Mouse (Mus musculus): ENCODE measurements at regions not wholly inside any gene's neighbourhood (a gene's known extent, or its start where the extent isn't known, plus 50 kb on each side); places are given as distances from the start of the nearest gene placed in this dataset.
A peak's percentile ranks its signal among the peaks of the same experiment; 100 is the strongest.

DNA sequence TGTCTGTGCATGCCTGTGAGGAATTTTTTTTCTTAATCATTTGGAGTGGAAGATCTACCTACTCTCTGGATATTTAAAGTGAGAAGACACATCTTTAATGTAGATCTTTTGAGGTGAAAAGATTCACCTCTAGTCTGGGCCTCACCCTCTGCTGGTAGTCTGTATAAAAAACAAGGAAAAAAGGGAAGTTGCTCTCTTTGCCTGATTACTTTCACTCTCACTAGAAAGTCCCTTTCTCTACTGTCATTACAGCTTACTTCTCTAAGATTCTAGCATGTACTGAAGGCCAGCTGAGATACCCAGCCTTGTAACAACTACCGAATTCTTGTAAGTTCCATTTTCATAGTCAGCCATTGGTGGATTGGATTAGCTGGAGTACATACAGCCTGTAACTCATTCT lies 3791.9 kb downstream of the 9330182O14Rik start:
- intact Hi-C loops (cut with DNase I) = no loop called here
- DNase-seq = no peak

DNA sequence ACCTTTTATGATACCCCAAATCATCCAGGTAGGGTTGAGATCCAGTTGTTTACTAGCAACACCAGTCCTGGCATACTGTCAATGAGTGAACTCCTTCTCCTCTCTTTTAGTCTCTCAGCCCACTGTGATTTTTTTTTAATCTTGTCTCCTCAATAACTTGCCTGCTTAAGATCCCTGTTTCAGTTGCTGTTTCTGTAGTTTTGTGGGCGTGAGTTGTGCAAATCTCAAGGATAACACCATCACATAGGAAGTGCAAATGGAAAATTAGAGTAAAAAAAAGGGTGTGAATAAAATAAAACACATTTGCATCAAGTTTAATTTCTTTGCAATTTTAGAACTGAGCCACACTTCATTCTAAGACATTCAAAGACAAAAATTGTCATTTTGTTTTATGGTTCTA lies 3799.4 kb downstream of the 9330182O14Rik start:
- no peak for DNase-seq
- intact Hi-C loops (cut with DNase I) = no loop called here

DNA sequence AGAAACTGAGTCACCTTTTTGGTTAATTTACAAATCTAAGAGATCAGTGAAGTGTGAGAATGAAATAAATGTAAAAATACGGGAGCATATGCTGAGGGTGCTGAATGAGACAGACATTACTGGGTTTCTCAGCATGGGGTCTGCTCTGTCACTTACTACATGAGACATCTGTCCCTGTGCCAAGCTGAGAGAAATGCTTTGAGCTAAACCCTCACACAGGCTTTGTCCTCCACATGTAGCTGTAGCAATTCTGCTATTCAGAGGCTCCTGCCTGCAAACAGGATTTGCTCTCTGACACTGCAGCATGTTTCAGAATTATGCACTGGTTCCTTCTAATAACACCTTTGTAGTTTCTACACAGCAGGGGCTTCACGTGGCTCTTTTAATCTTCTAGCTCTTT lies 3806.3 kb downstream of the 9330182O14Rik start:
- DNase-seq = no peak
- intact Hi-C loops (cut with DNase I) = no loop called here

DNA sequence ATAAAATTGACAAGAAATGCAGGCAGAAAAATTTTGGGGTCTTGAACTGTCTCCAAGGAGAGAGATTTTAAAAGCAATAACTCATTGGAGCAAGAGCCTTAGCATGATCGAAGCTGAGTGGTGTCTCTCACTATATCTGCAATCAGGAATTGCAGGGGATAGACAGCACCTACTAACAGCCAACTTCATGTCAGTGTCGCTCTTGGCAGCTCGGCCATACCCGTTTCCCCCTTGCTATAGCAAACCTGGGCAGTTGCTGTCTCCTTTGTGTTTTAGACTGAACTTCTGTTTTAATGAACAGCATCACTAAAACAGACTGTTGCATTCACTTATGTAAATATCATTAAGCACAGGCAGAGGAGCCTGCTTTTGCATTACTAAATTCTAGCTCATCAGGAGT lies 3806.7 kb downstream of the 9330182O14Rik start:
- intact Hi-C loops (cut with DNase I) = no loop called here

DNA sequence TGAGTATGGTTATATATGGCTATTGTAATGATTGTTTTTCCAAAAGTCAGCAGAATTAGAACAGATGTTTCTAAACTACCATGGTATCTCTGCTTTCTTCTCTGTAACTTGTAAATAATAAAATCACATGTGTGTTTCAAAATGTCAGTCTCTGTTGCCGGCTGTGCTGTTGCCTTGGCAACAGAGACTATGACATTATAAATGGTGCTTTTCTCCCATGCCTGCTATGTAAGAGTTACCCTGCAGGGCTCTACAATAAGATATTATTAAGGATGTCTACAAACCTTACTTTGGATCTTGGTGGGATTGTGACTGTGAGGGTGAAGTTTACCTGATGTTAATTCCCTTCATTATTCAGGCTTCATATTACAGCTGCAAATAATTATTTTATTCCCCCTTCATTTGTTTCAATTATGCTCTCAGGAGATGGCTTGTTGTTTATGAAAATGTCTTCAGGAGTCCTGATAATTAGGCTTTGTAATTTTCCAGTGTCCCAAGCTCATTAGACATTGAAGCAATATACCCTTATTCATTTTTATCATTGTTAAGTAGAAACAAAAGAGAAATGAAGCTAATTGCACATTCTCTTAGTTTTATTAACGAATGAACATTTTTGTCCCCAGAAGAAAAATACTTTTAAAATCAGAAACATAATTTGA lies 3808.0 kb downstream of the 9330182O14Rik start:
- intact Hi-C loops (cut with DNase I) = no loop called here
- no peak for DNase-seq

More for the DNA sequence above, 3806.7 kb downstream of the 9330182O14Rik start:
- no peak for DNase-seq

DNA sequence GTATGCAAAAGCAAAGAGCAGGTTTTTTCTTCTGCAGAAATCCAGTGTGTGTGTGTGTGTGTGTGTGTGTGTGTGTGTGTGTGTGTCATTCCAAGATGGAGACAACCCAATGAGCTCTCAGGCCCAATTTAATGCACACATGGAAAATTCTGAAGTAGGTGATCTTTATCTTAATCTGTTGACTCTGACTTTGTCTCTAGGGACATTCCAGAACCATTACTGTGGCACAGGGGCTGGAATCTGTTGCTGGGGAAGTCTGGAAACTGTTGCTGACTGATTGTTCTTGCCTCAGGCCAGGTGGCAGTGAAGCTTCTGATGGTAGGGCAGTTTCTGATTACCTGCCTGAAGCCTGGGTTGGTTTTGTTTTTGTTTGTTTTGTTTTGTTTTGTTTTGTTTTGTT lies 3850.8 kb downstream of the 9330182O14Rik start:
- DNase-seq = no peak
- intact Hi-C loops (cut with DNase I) = no loop called here

DNA sequence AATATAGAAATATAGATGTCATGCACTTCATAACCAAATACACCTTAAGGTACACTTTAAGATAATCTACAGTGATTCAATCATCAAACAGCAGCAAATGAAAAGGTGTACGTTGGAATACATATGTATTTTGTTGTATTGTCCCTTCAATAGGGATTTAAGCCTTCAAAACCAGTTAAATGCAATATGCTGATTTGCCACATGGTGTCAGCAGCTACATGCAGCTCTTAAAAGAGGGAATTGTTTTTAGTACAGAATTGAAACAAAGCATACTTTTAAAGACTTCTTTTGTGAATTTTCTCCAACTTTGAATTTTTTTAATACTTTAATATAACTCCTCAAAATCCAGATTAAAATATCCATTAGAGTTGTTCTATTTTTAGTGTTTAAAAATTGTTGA lies 3857.1 kb downstream of the 9330182O14Rik start:
- peak; percentile 6 to 26 for DNase-seq
- intact Hi-C loops (cut with DNase I) = loop anchor here (10.0 kb wide), 1 partner anchor 424 kb away; no protein-coding TSS in a partner anchor

DNA sequence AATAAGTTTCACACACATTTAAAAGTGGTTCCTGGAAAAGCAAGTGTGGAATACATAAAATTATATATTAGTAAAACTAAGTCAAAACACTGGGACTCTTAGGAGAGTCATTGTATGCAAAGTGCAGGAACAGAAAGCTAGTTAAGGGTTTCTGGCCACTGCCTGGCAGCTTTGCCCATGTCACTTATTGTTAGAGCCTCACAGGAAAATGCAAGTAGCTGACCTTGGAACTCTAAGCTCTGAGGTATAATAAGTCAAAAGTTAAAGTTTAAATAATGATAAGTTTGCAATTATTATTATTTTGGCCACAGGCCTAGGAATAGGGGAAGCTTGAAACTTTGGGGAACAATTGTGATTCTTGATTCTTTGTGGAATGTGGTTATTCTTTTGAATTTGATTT lies 3858.8 kb downstream of the 9330182O14Rik start:
- intact Hi-C loops (cut with DNase I) = loop anchor here (10.0 kb wide), 1 partner anchor 422 kb away; no protein-coding TSS in a partner anchor
- DNase-seq = no peak

DNA sequence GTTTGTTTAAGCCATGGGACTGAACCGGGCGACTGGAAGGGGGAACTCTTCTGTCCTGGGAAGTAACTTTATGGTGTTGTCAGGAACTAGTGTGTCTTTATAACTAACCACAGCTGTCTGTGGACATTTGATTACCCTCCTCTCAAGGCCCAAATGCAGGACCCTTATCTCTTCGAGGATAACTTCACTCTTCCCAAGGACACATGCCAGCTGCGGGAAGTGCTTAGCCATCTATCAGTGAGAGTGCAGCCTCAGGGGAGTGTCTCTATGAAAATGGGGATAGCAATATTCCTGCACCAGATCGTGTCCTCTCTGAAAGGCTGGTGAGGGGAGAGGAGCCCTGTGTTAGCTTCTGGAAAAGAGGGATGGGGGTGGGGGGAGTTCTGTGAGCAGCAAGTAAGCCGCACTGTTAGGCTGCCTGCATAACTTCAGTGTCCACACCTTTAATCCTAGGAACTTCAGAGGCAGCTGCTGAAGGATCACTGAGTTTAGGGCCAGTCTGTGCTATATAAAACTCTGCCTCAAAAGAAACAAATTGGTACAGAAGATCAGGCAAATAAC lies 3892.4 kb downstream of the 9330182O14Rik start:
- intact Hi-C loops (cut with DNase I) = no loop called here
- no peak for DNase-seq

DNA sequence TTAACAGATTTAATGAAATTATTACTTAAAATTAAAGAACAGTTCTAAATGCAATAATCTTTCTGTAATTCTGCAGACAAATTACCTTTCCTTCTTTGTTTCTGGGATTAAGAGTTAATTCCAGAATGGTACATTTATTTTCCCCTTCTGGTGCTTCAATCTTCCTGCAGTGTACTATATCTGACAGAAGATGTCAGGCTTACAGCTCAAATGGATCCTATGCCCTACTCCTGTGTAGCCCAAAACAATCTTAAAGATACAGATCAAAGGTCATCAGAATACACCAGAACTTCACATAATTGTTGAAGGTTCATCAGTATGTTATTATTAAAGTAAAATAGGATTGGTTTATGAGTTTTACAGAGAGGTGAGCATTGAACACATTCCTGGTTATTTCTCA lies 3901.7 kb downstream of the 9330182O14Rik start:
- DNase-seq = no peak
- intact Hi-C loops (cut with DNase I) = no loop called here

DNA sequence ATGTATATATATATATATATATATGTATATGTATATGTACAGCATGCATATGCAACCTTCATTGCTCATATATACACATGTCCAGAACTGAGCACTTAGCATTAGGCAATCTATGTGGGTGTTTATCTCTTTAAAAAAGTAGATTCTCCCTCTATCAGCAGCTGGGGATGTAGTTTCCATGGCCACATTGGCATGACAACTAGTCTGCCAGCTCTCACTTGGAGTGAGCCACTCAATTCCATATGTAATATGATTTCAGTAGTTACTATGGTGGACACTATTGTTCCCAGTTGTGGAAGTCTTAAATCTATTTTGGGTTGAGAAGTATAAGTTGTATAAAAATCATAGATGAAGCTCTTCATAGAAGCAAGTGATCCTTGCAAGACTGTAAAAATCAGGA lies 3903.7 kb downstream of the 9330182O14Rik start:
- no peak for DNase-seq
- intact Hi-C loops (cut with DNase I) = no loop called here

DNA sequence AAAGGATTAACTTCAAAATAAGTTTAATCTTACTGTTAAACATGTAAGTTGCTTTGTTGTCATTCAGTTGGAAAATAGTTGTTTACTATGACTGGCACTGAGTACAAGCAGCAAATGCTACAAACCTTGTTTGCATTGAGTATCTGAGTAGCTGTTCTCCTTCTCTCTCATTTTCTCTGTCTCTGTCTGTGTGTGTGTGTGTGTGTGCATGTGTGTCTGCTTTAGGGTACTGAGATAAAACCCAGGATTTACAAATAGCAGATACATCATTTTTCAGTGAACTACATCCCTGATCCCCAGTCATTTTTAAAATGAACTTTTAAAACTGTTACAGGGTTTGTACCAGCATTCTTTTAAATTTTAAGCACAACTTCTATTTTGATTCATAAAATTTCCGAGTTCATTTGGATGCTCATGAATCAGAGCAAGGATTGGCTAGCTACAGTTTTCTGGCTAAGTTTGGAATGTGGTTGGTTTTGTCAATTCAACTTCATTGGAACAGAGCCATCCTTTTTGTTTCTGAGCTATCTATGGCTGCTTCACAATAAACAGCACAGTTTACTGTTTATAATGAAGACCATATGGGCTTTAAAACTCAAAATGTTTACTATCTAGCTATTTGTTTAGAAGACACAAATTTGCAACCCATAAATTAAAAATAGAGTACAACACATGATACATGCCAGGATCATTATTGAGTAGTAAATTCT lies 3916.6 kb downstream of the 9330182O14Rik start:
- DNase-seq = no peak
- intact Hi-C loops (cut with DNase I) = no loop called here

DNA sequence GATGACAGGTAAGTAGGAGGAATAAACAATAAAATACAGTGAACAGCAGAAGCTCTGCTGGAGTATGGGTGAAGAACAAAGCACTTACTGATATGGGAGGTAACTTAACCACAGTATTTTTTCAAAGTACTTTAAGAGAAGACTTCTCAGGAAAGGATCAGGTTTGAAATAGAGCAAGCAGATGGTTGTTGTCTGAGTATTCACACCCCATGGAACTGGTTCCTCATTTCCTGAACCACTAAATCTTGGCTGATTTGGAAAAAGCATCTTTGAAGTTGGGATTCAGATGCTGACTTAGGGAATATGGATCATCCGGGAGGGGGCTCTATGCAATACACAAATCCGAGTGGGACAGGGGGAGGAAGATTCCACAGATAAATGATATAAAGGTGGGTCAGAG lies 3930.7 kb downstream of the 9330182O14Rik start:
- intact Hi-C loops (cut with DNase I) = no loop called here
- no peak for DNase-seq

DNA sequence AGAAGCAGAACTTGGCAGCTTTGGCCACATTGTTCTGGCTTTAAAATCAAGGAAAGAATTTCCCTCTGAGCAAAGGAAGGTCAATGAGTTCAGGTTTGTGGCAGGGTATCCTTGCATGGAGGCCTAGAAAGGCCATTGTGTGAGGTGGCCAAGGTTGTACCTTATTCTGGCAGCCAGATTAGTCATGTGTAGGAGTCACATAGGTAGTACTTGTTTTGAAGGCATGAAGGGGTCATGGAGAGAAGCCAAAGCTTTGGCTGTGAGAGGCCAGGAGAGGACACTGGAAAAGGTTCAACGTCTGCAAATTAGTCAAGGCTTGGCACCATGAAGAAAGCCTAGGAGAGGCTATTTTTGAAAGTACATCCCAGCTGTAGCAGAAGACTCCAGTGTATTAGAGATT lies 3949.5 kb downstream of the 9330182O14Rik start:
- intact Hi-C loops (cut with DNase I) = no loop called here
- DNase-seq = no peak

DNA sequence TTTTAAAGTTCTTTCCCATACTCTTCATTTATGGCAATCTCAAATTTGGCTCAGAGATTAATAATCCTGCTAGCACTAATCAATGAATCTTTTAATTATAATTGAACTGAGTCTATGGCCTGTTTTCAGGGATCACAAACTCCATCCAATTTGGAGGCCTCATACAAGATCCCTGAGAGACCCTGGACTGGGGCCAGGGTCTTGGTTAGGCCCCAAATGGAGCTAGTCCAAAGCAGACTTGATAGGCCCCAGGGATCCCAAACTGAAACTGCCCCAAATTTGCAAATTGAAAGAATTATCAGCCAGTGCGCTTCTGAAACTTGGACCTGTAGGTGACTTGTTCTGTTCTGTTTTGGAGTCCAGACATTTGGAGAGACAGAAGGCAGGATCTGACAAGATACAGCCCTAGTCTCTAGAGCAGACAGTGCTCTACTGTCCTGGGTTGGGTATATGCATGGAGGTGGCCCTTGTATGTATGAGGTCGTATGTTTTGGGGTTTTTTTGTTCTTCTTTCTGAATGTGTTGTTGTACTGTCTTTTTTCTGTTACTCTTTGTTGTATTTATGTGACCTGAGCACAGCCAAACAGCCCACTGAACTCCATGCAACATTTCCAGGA lies 3978.3 kb downstream of the 9330182O14Rik start:
- intact Hi-C loops (cut with DNase I) = no loop called here
- DNase-seq = peak; percentile 1 to 2

DNA sequence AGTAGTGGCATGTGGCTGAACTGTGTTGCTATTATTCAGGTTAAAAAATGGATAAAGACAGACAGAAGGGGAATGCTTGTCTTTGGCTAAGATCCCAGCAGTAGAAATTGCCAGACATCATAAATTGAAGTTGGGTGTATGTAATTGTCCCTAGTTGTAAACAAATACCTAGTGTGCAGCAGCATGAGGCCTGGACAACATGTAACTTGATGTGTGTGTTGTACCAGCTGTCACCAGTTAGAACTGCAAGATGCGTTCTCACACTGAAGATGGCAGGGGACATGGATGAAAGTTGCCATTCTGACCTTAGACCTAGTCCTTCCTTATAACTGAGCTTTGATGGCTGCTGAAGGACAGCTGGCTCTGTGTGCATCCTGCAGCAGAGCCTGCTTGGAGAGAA lies 4000.0 kb downstream of the 9330182O14Rik start:
- intact Hi-C loops (cut with DNase I) = no loop called here

More for the DNA sequence above, 4000.0 kb downstream of the 9330182O14Rik start:
- DNase-seq = no peak

Measured in heart, postnatal 10 days (tissue).